Mouse (Mus musculus): ENCODE measurements around the gene Ubac1. TPM values are rescaled to one million over a fixed set of nuclear protein-coding genes. Genes with fewer than 3 reads are reported as not detected.

Ubac1 gene
- total and polyA plus RNA-seq, 3 experiments = 80.3 to 99.7 (median 90.0) TPM

DNA sequence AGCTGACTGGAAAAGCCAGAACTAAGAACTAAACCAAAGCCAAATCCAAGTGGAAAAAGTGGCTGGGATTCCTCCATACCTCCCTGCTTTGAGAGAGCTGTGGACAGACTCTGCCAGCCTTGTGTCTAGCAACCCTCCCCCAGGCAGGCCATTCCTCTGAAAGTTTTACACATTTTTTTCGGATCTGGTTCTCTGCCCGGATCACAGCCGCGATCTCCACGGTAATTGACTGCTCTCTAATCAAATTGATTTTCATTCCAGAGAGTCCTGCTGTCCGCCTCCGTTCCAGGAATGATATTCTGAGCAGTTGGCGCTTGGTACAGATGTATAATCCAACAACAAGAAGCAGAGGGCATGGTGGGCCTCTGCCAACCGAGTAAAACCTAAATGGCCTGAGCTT is 22.7 kb upstream of the Ubac1 start:
- H3K9ac ChIP-seq (ENCODE audit: insufficient read depth, low read depth) = no peak overlapping the region
- H3K27ac ChIP-seq (ENCODE audit: insufficient read depth, low read depth) = no peak overlapping the region
- no peak for TF ChIP-seq GABPA (IDR thresholded peaks at IDR 0.05; ENCODE audit: insufficient replicate concordance, low read depth, low read length)
- TF ChIP-seq IRF4 (IDR thresholded peaks at IDR 0.05; ENCODE audit: low read depth, low read length) = no peak
- no peak for TF ChIP-seq TBP (conservative IDR thresholded peaks at IDR 0.05; ENCODE audit: low read depth, low read length)
- no peak for TF ChIP-seq SIN3A (IDR thresholded peaks at IDR 0.05; ENCODE audit: low read length)
- no peak for TF ChIP-seq MAZ (IDR thresholded peaks at IDR 0.05; ENCODE audit: low read depth, low read length)
- no peak for TF ChIP-seq MXI1 (IDR thresholded peaks at IDR 0.05; ENCODE audit: low read depth, low read length)
- TF ChIP-seq RAD21 (IDR thresholded peaks at IDR 0.05; ENCODE audit: low read depth, low read length) = no peak
- no peak for TF ChIP-seq CTCF (conservative IDR thresholded peaks at IDR 0.05 in 1 of 2, IDR thresholded peaks at IDR 0.05 in 1 of 2; ENCODE audit: low read depth in 2 of 2, low read length in 2 of 2)
- TF ChIP-seq MYC (IDR thresholded peaks at IDR 0.05; ENCODE audit: low read depth, low read length) = no peak
- no peak for TF ChIP-seq CHD1 (IDR thresholded peaks at IDR 0.05; ENCODE audit: low read depth, low read length)
- TF ChIP-seq USF2 (conservative IDR thresholded peaks at IDR 0.05; ENCODE audit: low read depth, low read length) = no peak
- TF ChIP-seq BHLHE40 (IDR thresholded peaks at IDR 0.05; ENCODE audit: low read depth, low read length) = no peak
- TF ChIP-seq ELF1 (IDR thresholded peaks at IDR 0.05; ENCODE audit: low read depth, low read length) = no peak
- no peak for TF ChIP-seq MEF2A (IDR thresholded peaks at IDR 0.05; ENCODE audit: borderline replicate concordance, low read depth, low read length)
- no peak for TF ChIP-seq JUND (conservative IDR thresholded peaks at IDR 0.05; ENCODE audit: low read depth, low read length)
- TF ChIP-seq EP300 (IDR thresholded peaks at IDR 0.05; ENCODE audit: low read length) = no peak
- no peak for TF ChIP-seq MAFK (IDR thresholded peaks at IDR 0.05; ENCODE audit: insufficient replicate concordance, low read length)
- no peaks in the 10 kb centered on the region for H3K9me3 ChIP-seq (replicated peaks; ENCODE audit: low read length)
- dilution Hi-C loops (cut with MboI; ENCODE audit: extremely low pct_ligation_motif_present, extremely low pct_unique_long_range_greater_than_20kb, low sequenced_read_pairs) = no loop called here
- no peaks in the 10 kb centered on the region for H3K79me2 ChIP-seq (replicated peaks; ENCODE audit: control insufficient read depth, extremely low read depth, insufficient read depth, poor library complexity, severe bottlenecking)
- H3K27me3 ChIP-seq (replicated peaks) = peaks cover 85% of the 10 kb centered on the region
- no peak overlapping the region for H3K4me2 ChIP-seq (ENCODE audit: insufficient read depth, low read depth, poor library complexity, severe bottlenecking)
- H3K36me3 ChIP-seq (replicated peaks in 1 of 2; ENCODE audit: control insufficient read depth in 1 of 2, insufficient read depth in 1 of 2, low read length in 1 of 2) = no peaks in the 10 kb centered on the region
- H3K4me1 ChIP-seq (ENCODE audit: control insufficient read depth in 1 of 2, insufficient read depth in 2 of 2) = no peaks in the 10 kb centered on the region
- DNase-seq (ENCODE audit: extremely low read depth) = no peak
- H3K4me3 ChIP-seq (replicated peaks in 1 of 3; ENCODE audit: low read depth in 2 of 3, low read length in 2 of 3, poor library complexity in 1 of 3) = no peak overlapping the region
- in situ Hi-C loops (cut with MboI; ENCODE audit: low pct_ligation_motif_present, low pct_unique_long_range_greater_than_20kb, low sequenced_read_pairs) = loop anchor here (25.0 kb wide), 1 partner anchor 243 kb away; the partner anchor contains the start of gene Ccdc187

DNA sequence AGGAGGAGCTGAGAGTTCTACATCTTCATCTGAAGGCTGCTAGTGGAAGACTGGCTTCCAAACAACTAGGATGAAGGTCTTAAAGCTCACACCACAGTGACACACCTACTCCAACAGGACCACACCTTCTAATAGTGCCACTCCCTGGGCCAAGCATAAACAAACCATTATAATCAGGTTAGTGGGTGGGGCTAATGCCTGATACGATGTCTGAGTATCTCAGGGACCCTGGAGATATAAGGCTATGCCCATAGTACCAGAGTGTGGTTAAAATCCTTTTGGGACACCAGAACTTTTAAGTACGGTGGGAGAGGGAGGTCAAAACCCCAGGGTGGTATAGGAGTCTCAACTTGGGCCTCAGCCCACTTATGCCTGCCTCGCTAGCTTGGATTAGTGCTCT is 21.1 kb upstream of the Ubac1 start:
- in situ Hi-C loops (cut with MboI; ENCODE audit: low pct_ligation_motif_present, low pct_unique_long_range_greater_than_20kb, low sequenced_read_pairs) = loop anchor here (25.0 kb wide), 1 partner anchor 245 kb away; the partner anchor contains the start of gene Ccdc187
- no peak for DNase-seq (ENCODE audit: extremely low read depth)
- Histone ChIP-seq H3K9me3 (replicated peaks; ENCODE audit: low read length) (no peaks in the 10 kb centered on the region), H3K27ac (ENCODE audit: insufficient read depth, low read depth) (no peak overlapping the region), H3K36me3 (replicated peaks in 1 of 2; ENCODE audit: control insufficient read depth in 1 of 2, insufficient read depth in 1 of 2, low read length in 1 of 2) (no peaks in the 10 kb centered on the region), H3K4me1 (ENCODE audit: control insufficient read depth in 1 of 2, insufficient read depth in 2 of 2) (no peaks in the 10 kb centered on the region), H3K4me3 (replicated peaks in 1 of 3; ENCODE audit: low read depth in 2 of 3, low read length in 2 of 3, poor library complexity in 1 of 3) (no peak overlapping the region), H3K79me2 (replicated peaks; ENCODE audit: control insufficient read depth, extremely low read depth, insufficient read depth, poor library complexity, severe bottlenecking) (no peaks in the 10 kb centered on the region), H3K9ac (ENCODE audit: insufficient read depth, low read depth) (no peak overlapping the region), H3K27me3 (replicated peaks) (peaks cover 85% of the 10 kb centered on the region), H3K4me2 (ENCODE audit: insufficient read depth, low read depth, poor library complexity, severe bottlenecking) (no peak overlapping the region)
- dilution Hi-C loops (cut with MboI; ENCODE audit: extremely low pct_ligation_motif_present, extremely low pct_unique_long_range_greater_than_20kb, low sequenced_read_pairs) = no loop called here
- TF ChIP-seq JUN (IDR thresholded peaks at IDR 0.05; ENCODE audit: insufficient read depth, low read depth, low read length) (no peak), ZMIZ1 (IDR thresholded peaks at IDR 0.05; ENCODE audit: low read depth, low read length) (no peak), GABPA (IDR thresholded peaks at IDR 0.05; ENCODE audit: insufficient replicate concordance, low read depth, low read length) (no peak), HCFC1 (IDR thresholded peaks at IDR 0.05; ENCODE audit: low read depth, low read length) (no peak), CHD2 (IDR thresholded peaks at IDR 0.05; ENCODE audit: low read length) (no peak), MAX (IDR thresholded peaks at IDR 0.05; ENCODE audit: low read length) (no peak)

All from CH12.LX (cell line).